Mouse (Mus musculus) ES-E14 (cell line): ENCODE data around the gene Lgr6.

ENCODE experiments used
- CHD2 ChIP-seq: IDR thresholded peaks from 2 replicates; pipeline ENCODE4 v1.6.1; 2014; ENCODE audit warnings: mild to moderate bottlenecking, low read depth, low read length, inconsistent platforms
- HCFC1 ChIP-seq: IDR thresholded peaks from 2 replicates; pipeline ENCODE4 v1.6.1; 2012; ENCODE audit warnings: low read length, inconsistent platforms, borderline replicate concordance; ENCODE audit not compliant: insufficient read depth
- ZC3H11A ChIP-seq: IDR thresholded peaks from 2 replicates; pipeline ENCODE4 v1.6.1; 2012; ENCODE audit warnings: low read depth, mild to moderate bottlenecking, inconsistent platforms, low read length, borderline replicate concordance
- ZNF384 ChIP-seq: IDR thresholded peaks from 2 replicates; pipeline ENCODE4 v1.6.1; 2012; ENCODE audit warnings: low read depth, low read length, inconsistent platforms

GRCm38 (mm10) chr1:134987962-134988341 is 117.1 kb downstream of the Lgr6 start:
- TF ChIP-seq HCFC1, result no peak
- no peak for TF ChIP-seq ZNF384
- TF ChIP-seq ZC3H11A, result no peak
- no peak for TF ChIP-seq CHD2
